Mouse (Mus musculus): ENCODE measurements around the gene Ccdc17.

Ccdc17 gene

GRCm38 (mm10) chr4:116644326-116644725 lies 47.9 kb downstream of the Ccdc17 start:
- peak in 1 of 2 experiments; percentile 19 for DNase-seq (ENCODE audit: low spot score in 2 of 2)

DNA sequence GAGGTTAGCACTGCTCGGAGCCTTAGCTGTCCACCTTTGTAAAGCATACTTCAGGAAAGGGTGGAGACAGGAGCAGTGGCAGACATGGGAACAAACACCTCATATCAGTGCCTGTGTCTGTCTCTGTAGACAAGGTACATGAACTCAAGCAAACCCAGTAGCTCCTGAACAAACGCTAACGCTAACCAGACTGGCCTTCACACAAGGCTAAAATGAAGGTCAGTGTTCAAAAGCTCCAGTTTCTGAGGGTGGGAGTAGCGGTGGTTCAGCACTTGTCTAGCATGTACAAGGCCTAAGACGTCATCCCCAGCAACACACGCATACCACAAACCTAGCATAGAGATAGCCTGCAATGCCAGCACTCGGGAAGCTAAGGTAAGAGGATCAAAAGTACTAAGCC lies 49.2 kb downstream of the Ccdc17 start:
- no peak for DNase-seq (ENCODE audit: low spot score in 2 of 2)

DNA sequence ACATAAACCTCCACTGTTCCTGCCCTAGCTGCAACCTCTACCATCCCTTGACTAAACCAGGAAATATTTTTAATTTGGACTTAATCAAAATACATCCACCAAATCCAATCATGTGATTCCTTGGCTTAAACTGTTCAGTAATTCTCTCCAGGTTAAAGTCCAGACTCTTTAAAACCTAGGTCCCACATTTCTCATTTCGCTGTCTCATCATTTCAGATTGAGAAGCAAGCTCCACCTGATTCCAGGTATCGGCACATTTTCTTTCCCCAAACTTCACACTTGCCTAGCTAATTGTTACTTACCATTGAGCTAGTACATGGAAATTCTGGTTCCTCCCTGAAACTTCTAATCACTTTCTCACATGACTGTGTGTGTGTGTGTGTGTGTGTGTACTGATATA lies 53.0 kb downstream of the Ccdc17 start:
- DNase-seq (ENCODE audit: low spot score in 2 of 2) = no peak

Measured in spleen, postnatal 4 days (tissue).